Mouse (Mus musculus) lung, postnatal 0 days (tissue): ENCODE results near the gene Ptpru. TPM values are rescaled to one million over a fixed set of nuclear protein-coding genes. Genes with fewer than 3 reads are reported as not detected.

Experiments
- ATAC-seq: fragments of 200-750 bp; cut with Nextera tagmentation; 2 replicates; pipeline ENCODE4 v1.8.0; 2017; ENCODE audit warnings: moderate library complexity
- DNase-seq: peaks from one replicate; pipeline ENCODE4 v3.0.0-alpha.2; 2016; ENCODE audit warnings: low spot score
- H3K27ac ChIP-seq: fragments of 300-500 bp; sonication (generic); 2 replicates; pipeline ENCODE4 v1.5.1; 2014; ENCODE audit warnings: antibody characterized with exemption, mild to moderate bottlenecking, low read length, mixed read lengths
- H3K27me3 ChIP-seq: fragments of 300-500 bp; sonication (generic); replicated peaks from 2 replicates; pipeline ENCODE4 v1.6.1; 2014; ENCODE audit warnings: low read length, mixed read lengths; ENCODE audit not compliant: insufficient read depth
- H3K36me3 ChIP-seq: fragments of 300-500 bp; sonication (generic); 2 replicates; pipeline ENCODE4 v1.6.1; 2014; ENCODE audit warnings: low read length, mixed read lengths; ENCODE audit not compliant: insufficient read depth
- H3K4me1 ChIP-seq: fragments of 300-500 bp; sonication (generic); 2 replicates; pipeline ENCODE4 v1.6.1; 2014; ENCODE audit warnings: antibody characterized with exemption, low read depth, low read length, mixed read lengths; ENCODE audit not compliant: insufficient read depth
- H3K4me2 ChIP-seq: fragments of 300-500 bp; sonication (generic); replicated peaks from 2 replicates; pipeline ENCODE4 v1.6.1; 2014; ENCODE audit warnings: low read depth, mild to moderate bottlenecking, low read length, moderate library complexity, mixed read lengths
- H3K4me3 ChIP-seq: fragments of 300-500 bp; sonication (generic); 2 replicates; pipeline ENCODE4 v1.5.1; 2014; ENCODE audit warnings: low read depth, low read length
- H3K9ac ChIP-seq: fragments of 300-500 bp; sonication (generic); replicated peaks from 2 replicates; pipeline ENCODE4 v1.6.1; 2014; ENCODE audit warnings: low read depth, mild to moderate bottlenecking
- H3K9me3 ChIP-seq: fragments of 300-500 bp; sonication (generic); 2 replicates; pipeline ENCODE4 v1.6.1; 2016; ENCODE audit warnings: low read length, mixed read lengths
- CTCF ChIP-seq: IDR thresholded peaks from 2 replicates; pipeline ENCODE4 v1.5.1; 2016; ENCODE audit warnings: antibody characterized with exemption, mild to moderate bottlenecking
- EP300 ChIP-seq: IDR thresholded peaks from 2 replicates; pipeline ENCODE4 v1.6.1; 2016; ENCODE audit warnings: antibody characterized with exemption, mild to moderate bottlenecking, control low read depth
- WGBS: fragments of 180-500 bp; shearing (Covaris S2); extraction: QIAGEN DNeasy Blood & Tissue Kit; methylation state at CpG from one replicate; pipeline ENCODE4 v1.1.7; 2014; 5-methylcytosine and 5-hydroxymethylcytosine counted together
- polyA plus RNA-seq: library from polyadenylated mRNA; unstranded; fragments of >200 nt; fragmentation: Nextera tagmentation; extraction: Ambion mirVana; gene quantifications from 2 replicates; pipeline ENCODE4 v1.2.1, GENCODE M21; 2015

Gene Ptpru
- polyA plus RNA-seq, 1 experiment from 2014 or later = 8.5 TPM

DNA sequence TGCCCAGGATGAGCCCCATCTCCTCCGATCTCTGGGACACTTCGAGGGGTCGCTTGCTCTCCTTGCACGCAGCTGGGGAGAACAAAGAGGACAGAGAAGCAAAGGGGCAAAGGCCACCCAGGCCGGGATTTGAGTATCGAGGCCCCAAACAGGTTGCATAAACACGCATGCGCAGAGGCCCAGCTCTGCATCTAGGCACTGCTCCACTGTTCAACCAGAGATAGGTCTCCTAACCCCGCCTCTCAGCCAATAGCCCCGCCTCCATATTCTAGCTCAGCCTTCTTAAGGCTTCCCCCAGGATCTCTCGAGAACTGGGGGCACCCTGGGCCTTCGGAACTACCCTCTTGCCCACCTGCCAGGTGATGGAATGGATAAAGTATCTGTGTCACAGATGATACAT lies 40.2 kb downstream of the Ptpru start:
- H3K4me3 ChIP-seq = no peak overlapping the region
- no peaks in the 10 kb centered on the region for H3K27me3 ChIP-seq
- H3K9me3 ChIP-seq = no peaks in the 10 kb centered on the region
- TF ChIP-seq EP300 (no peak), CTCF (no peak)
- ATAC-seq (no peak), DNase-seq (no peak)
- 73% methylated on average over 12 of the region's 12 CpGs for WGBS
- no peak overlapping the region for H3K4me2 ChIP-seq
- H3K9ac ChIP-seq = no peak overlapping the region
- H3K36me3 ChIP-seq = no peaks in the 10 kb centered on the region
- no peaks in the 10 kb centered on the region for H3K4me1 ChIP-seq
- no peak overlapping the region for H3K27ac ChIP-seq

DNA sequence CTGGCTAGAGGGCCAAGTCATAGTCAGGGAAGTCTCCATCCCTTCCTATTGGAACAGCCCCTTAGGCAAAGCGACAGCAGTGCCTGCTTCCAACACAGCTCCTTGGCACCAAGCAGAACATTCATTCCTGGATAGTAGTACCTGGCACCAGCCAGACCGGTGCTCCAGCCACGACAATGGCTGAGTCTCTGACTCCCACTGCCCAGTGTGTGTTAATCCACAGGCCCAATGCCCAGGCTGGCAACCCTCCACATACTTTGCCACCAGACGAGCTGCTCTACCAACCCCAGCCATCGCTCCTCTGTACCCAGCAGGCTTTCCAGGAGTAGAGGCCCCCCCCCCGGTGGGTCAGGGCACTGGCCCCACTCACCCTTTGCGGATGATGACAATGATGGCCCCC lies 40.6 kb downstream of the Ptpru start:
- no peak for TF ChIP-seq CTCF
- TF ChIP-seq EP300 = no peak
- Histone ChIP-seq H3K27ac (no peak overlapping the region), H3K36me3 (no peaks in the 10 kb centered on the region), H3K9me3 (no peaks in the 10 kb centered on the region), H3K9ac (no peak overlapping the region), H3K4me2 (no peak overlapping the region), H3K4me3 (no peak overlapping the region), H3K27me3 (no peaks in the 10 kb centered on the region), H3K4me1 (no peaks in the 10 kb centered on the region)
- DNase-seq (no peak), ATAC-seq (no peak)
- WGBS = 76% methylated on average over 7 of the region's 7 CpGs

- no peaks in the 10 kb centered on the region for H3K4me1 ChIP-seq
- no peak for DNase-seq
- H3K4me2 ChIP-seq = no peak overlapping the region
- TF ChIP-seq EP300 (no peak), CTCF (no peak)
- H3K27me3 ChIP-seq = no peaks in the 10 kb centered on the region
- H3K27ac ChIP-seq = no peak overlapping the region
- 69% methylated on average over 14 of the region's 14 CpGs for WGBS
- no peak for ATAC-seq
- no peak overlapping the region for H3K9ac ChIP-seq
- no peaks in the 10 kb centered on the region for H3K36me3 ChIP-seq
- H3K9me3 ChIP-seq = no peaks in the 10 kb centered on the region
- H3K4me3 ChIP-seq = no peak overlapping the region
Observed at GRCm38 (mm10) chr4:131796312-131797080, 41.6 kb downstream of the Ptpru start.

DNA sequence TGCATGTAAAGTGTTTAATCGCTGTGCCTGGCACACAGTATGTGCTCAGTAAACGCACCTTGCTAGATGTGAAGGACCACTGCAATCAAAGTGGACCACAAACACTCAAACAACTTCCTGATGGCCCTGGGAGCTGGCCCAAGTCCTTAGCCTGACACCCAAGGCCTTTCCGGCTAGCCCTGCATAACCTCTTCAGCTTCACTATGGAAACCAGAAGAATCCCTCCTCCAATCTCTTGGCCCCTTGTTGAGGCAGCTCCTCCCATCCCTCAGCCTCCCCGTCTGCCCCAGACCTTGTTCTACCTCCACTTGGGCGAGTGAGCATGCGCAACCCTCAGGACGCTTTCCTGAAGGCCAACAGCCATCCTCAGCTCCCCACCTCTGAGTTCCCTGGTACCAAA lies 51.3 kb downstream of the Ptpru start:
- WGBS = 56% methylated on average over 7 of the region's 7 CpGs
- DNase-seq (peak; percentile 86), ATAC-seq (peak; percentile 95)
- no peaks in the 10 kb centered on the region for H3K4me1 ChIP-seq
- H3K27me3 ChIP-seq = no peaks in the 10 kb centered on the region
- H3K36me3 ChIP-seq = no peaks in the 10 kb centered on the region
- H3K4me2 ChIP-seq = no peak overlapping the region
- TF ChIP-seq EP300 (no peak), CTCF (no peak)
- H3K9me3 ChIP-seq = no peaks in the 10 kb centered on the region
- no peak overlapping the region for H3K27ac ChIP-seq
- no peak overlapping the region for H3K9ac ChIP-seq
- H3K4me3 ChIP-seq = no peak overlapping the region

- H3K27ac ChIP-seq = no peak overlapping the region
- no peak for ATAC-seq
Observed at GRCm38 (mm10) chr4:131784034-131784433, 54.1 kb downstream of the Ptpru start.

GRCm38 (mm10) chr4:131781023-131781422 lies 57.1 kb downstream of the Ptpru start:
- 28% methylated on average over 3 of the region's 3 CpGs for WGBS
- DNase-seq = no peak
- Histone ChIP-seq H3K9me3 (no peaks in the 10 kb centered on the region), H3K27ac (no peak overlapping the region), H3K9ac (no peak overlapping the region), H3K4me2 (no peak overlapping the region), H3K36me3 (no peaks in the 10 kb centered on the region), H3K4me3 (no peak overlapping the region), H3K4me1 (no peaks in the 10 kb centered on the region), H3K27me3 (no peaks in the 10 kb centered on the region)
- no peak for TF ChIP-seq EP300
- no peak for TF ChIP-seq CTCF
- ATAC-seq = no peak

More at GRCm38 (mm10) chr4:131784034-131784433, 54.1 kb downstream of the Ptpru start:
- DNase-seq = peak; percentile 64
- TF ChIP-seq CTCF (peak; percentile 81), EP300 (no peak)
- H3K4me3 ChIP-seq = no peak overlapping the region
- no peaks in the 10 kb centered on the region for H3K36me3 ChIP-seq
- no peak overlapping the region for H3K4me2 ChIP-seq
- no peaks in the 10 kb centered on the region for H3K4me1 ChIP-seq
- WGBS = 21% methylated on average over 9 of the region's 9 CpGs
- H3K9me3 ChIP-seq = no peaks in the 10 kb centered on the region
- no peak overlapping the region for H3K9ac ChIP-seq
- H3K27me3 ChIP-seq = no peaks in the 10 kb centered on the region
